Mouse (Mus musculus) left cerebral cortex, postnatal 4 days (tissue): ENCODE measurements around the gene Krt81. TPM values are rescaled to one million over a fixed set of nuclear protein-coding genes. Genes with fewer than 3 reads are reported as not detected.
A peak's percentile ranks its signal among the peaks of the same experiment; 100 is the strongest.

Experiments used
- DNase-seq: peaks from one replicate; pipeline ENCODE4 v3.0.0-alpha.2; 2022
- intact Hi-C: fragments of 180-260 bp; cut with DNase I; formaldehyde crosslinking; loops from one replicate; pipeline ENCODE4 v1.15.1; 2025
- total RNA-seq, 2 experiments: library from RNA; stranded (reverse); gene quantifications; 2 replicates each; pipeline ENCODE4 v1.2.3; 2021

Krt81 gene
- not detected for total RNA-seq

- intact Hi-C loops: no loop called here
Measured at GRCm38 (mm10) chr15:101463651-101464050, at the start of gene Krt81. Krt81 (minus strand) TSS chr15:101463751.

GRCm38 (mm10) chr15:101508247-101508646, 44.7 kb upstream of the Krt81 start:
- intact Hi-C loops: loop anchor here (10.0 kb wide), 1 partner anchor 163 kb away; no protein-coding TSS in a partner anchor
- DNase-seq: no peak

More at GRCm38 (mm10) chr15:101463651-101464050, at the start of gene Krt81:
- DNase-seq: no peak

- DNase-seq: no peak
- intact Hi-C loops: loop anchor here (10.0 kb wide), 1 partner anchor 162 kb away; no protein-coding TSS in a partner anchor
Measured at GRCm38 (mm10) chr15:101506896-101507758, 43.6 kb upstream of the Krt81 start.

GRCm38 (mm10) chr15:101497181-101497580, 33.6 kb upstream of the Krt81 start:
- intact Hi-C loops: no loop called here
- DNase-seq: peak; percentile 37

- no peak for DNase-seq
- intact Hi-C loops: no loop called here
Measured at GRCm38 (mm10) chr15:101495266-101495665, 31.7 kb upstream of the Krt81 start.

GRCm38 (mm10) chr15:101494203-101494602, 30.7 kb upstream of the Krt81 start:
- no peak for DNase-seq
- intact Hi-C loops: no loop called here

- DNase-seq: no peak
- intact Hi-C loops: no loop called here
Measured at GRCm38 (mm10) chr15:101493713-101494112, 30.2 kb upstream of the Krt81 start.

- no peak for DNase-seq
- intact Hi-C loops: no loop called here
Measured at GRCm38 (mm10) chr15:101492718-101493117, 29.2 kb upstream of the Krt81 start.

- intact Hi-C loops: no loop called here
Measured at GRCm38 (mm10) chr15:101491431-101491830, 27.9 kb upstream of the Krt81 start, which contains the start of gene Krt83. Krt83 (minus strand) TSS chr15:101491512.

GRCm38 (mm10) chr15:101485911-101486635, 22.5 kb upstream of the Krt81 start:
- intact Hi-C loops: no loop called here
- no peak for DNase-seq

More at GRCm38 (mm10) chr15:101491431-101491830, 27.9 kb upstream of the Krt81 start, which contains the start of gene Krt83:
- DNase-seq: no peak

- DNase-seq: no peak
Measured at GRCm38 (mm10) chr15:101484939-101485338, 21.4 kb upstream of the Krt81 start.

GRCm38 (mm10) chr15:101483646-101484045, 20.1 kb upstream of the Krt81 start:
- no peak for DNase-seq
- intact Hi-C loops: no loop called here

More at GRCm38 (mm10) chr15:101484939-101485338, 21.4 kb upstream of the Krt81 start:
- intact Hi-C loops: no loop called here

GRCm38 (mm10) chr15:101482056-101482455, 18.5 kb upstream of the Krt81 start:
- intact Hi-C loops: no loop called here
- DNase-seq: no peak

- DNase-seq: no peak
- intact Hi-C loops: no loop called here
Measured at GRCm38 (mm10) chr15:101479666-101480060, 16.1 kb upstream of the Krt81 start.

- intact Hi-C loops: no loop called here
- DNase-seq: peak; percentile 70
Measured at GRCm38 (mm10) chr15:101479007-101479665, 15.6 kb upstream of the Krt81 start.

- intact Hi-C loops: no loop called here
- DNase-seq: no peak
Measured at GRCm38 (mm10) chr15:101472952-101473528, 9.5 kb upstream of the Krt81 start, which contains the start of gene Krt86. Krt86 (plus strand) TSS chr15:101473478.

GRCm38 (mm10) chr15:101469093-101469492, 5.5 kb upstream of the Krt81 start:
- no peak for DNase-seq
- intact Hi-C loops: no loop called here

- intact Hi-C loops: no loop called here
- no peak for DNase-seq
Measured at GRCm38 (mm10) chr15:101459283-101459682, 4.3 kb downstream of the Krt81 start.

- no peak for DNase-seq
Measured at GRCm38 (mm10) chr15:101458361-101458930, 5.1 kb downstream of the Krt81 start.

GRCm38 (mm10) chr15:101455891-101456290, 7.7 kb downstream of the Krt81 start:
- intact Hi-C loops: no loop called here

More at GRCm38 (mm10) chr15:101458361-101458930, 5.1 kb downstream of the Krt81 start:
- intact Hi-C loops: no loop called here

More at GRCm38 (mm10) chr15:101455891-101456290, 7.7 kb downstream of the Krt81 start:
- DNase-seq: no peak
